23 mouse cellular contexts compared by ENCODE assay signal in genomic region chr16:93908196-93908595, GRCm38 (mm10). TPM values are rescaled to one million over a fixed set of nuclear protein-coding genes. Genes with fewer than 3 reads are reported as not detected.
DNase-seq lines count a peak whose midpoint lies in the region; ATAC-seq lines count a peak whose summit lies in the region.
"Had no signal": no experiment of that assay in that cellular context is flagged by ENCODE, and none has a peak within 500 bp of the region (broad histone marks: within the 10 kb centered on the region; RNA-seq: fewer than 3 reads in every experiment).

No protein-coding gene starts in this region.

- H3K4me3 ChIP-seq in heart, embryonic 16.5 days (ENCODE audit: low read length), result no peak overlapping the region
- H3K4me3 ChIP-seq in heart, embryonic 11.5 days (ENCODE audit: low read depth, low read length), result no peak overlapping the region
- H3K4me3 ChIP-seq: forebrain, embryonic 15.5 days; heart, embryonic 13.5 days; hindbrain, embryonic 12.5 days; limb, embryonic 10.5 days; liver, embryonic 15.5 days; midbrain, embryonic 10.5 days had no signal

- no peaks in the 10 kb centered on the region for H3K9me3 ChIP-seq in heart, embryonic 16.5 days (replicated peaks; ENCODE audit: control insufficient read depth, low read length)
- H3K9me3 ChIP-seq in heart, embryonic 11.5 days (replicated peaks; ENCODE audit: control insufficient read depth, low read length), result no peaks in the 10 kb centered on the region
- H3K9me3 ChIP-seq: forebrain, embryonic 15.5 days; G1E; heart, embryonic 13.5 days; hindbrain, embryonic 12.5 days; limb, embryonic 10.5 days; liver, embryonic 15.5 days; midbrain, embryonic 10.5 days had no signal

- 86% methylated on average over 8 of the region's 8 CpGs for WGBS in heart, embryonic 16.5 days
- 81% methylated on average over 8 of the region's 8 CpGs for WGBS in heart, embryonic 11.5 days (ENCODE audit: insufficient replicate concordance)

- no peak overlapping the region for H3K9ac ChIP-seq in heart, embryonic 16.5 days (ENCODE audit: low read length)
- no peak overlapping the region for H3K9ac ChIP-seq in heart, embryonic 11.5 days (ENCODE audit: low read depth, low read length)
- H3K9ac ChIP-seq: forebrain, embryonic 15.5 days; heart, embryonic 13.5 days; hindbrain, embryonic 12.5 days; liver, embryonic 15.5 days had no signal

- H3K27me3 ChIP-seq in heart, embryonic 16.5 days (ENCODE audit: control insufficient read depth, insufficient read depth, low read length), result no peaks in the 10 kb centered on the region
- H3K27me3 ChIP-seq in heart, embryonic 11.5 days (ENCODE audit: control insufficient read depth, insufficient read depth, low read length), result no peaks in the 10 kb centered on the region
- H3K27me3 ChIP-seq: forebrain, embryonic 15.5 days; heart, embryonic 13.5 days; hindbrain, embryonic 12.5 days; liver, embryonic 15.5 days had no signal

- ATAC-seq in heart, embryonic 16.5 days (replicated peaks; ENCODE audit: extremely low read depth, insufficient read depth, low FRiP score), result peak; percentile 46; the same call in 1 of the 2 replicates
- no peak for ATAC-seq in heart, embryonic 11.5 days (replicated peaks; ENCODE audit: insufficient number of reproducible peaks, low FRiP score, low TSS enrichment)
- ATAC-seq in megakaryocyte, adult 5-6 weeks (ENCODE audit: poor library complexity, severe bottlenecking), result no peak
- ATAC-seq: forebrain, embryonic 15.5 days; inflammation-experienced regulatory T-cells, adult 6 months had no signal

- DNase-seq in ES-CJ7 (ENCODE audit: low read depth, low spot score), result peak; percentile 66
- DNase-seq in naive thymus-derived CD4-positive, alpha-beta T cell, adult 2 months (ENCODE audit: low read depth), result peak; percentile 39
- peak; percentile 33 to 64 for DNase-seq in thymus, postnatal 36 days
- no peak for DNase-seq in right cerebral cortex, postnatal 14 days
- DNase-seq in right cerebral cortex, postnatal 10 days (ENCODE audit: low spot score in 2 of 2), result no peak
- DNase-seq: adrenal gland, postnatal 14 days; cerebellum, adult 9-10 months; gastrocnemius, postnatal 25 days; heart, adult 18-20 months; kidney, adult 2 months; liver; lung, postnatal 4 days had no signal

- no peak overlapping the region for H3K27ac ChIP-seq in heart, embryonic 16.5 days (ENCODE audit: low read length)
- no peak overlapping the region for H3K27ac ChIP-seq in heart, embryonic 11.5 days (ENCODE audit: low read depth, low read length)
- H3K27ac ChIP-seq: heart, embryonic 13.5 days; hindbrain, embryonic 12.5 days; limb, embryonic 10.5 days; liver, embryonic 15.5 days; midbrain, embryonic 10.5 days had no signal

- no peaks in the 10 kb centered on the region for H3K36me3 ChIP-seq in heart, embryonic 16.5 days (ENCODE audit: control insufficient read depth, insufficient read depth)
- H3K36me3 ChIP-seq in heart, embryonic 11.5 days (ENCODE audit: control insufficient read depth, insufficient read depth, low read length), result peaks cover 4% of the 10 kb centered on the region; the same call in 1 of the 2 replicates
- H3K36me3 ChIP-seq: forebrain, embryonic 15.5 days had no signal

- no peaks in the 10 kb centered on the region for H3K4me1 ChIP-seq in heart, embryonic 16.5 days (ENCODE audit: control insufficient read depth, insufficient read depth, low read length)
- H3K4me1 ChIP-seq in heart, embryonic 11.5 days (ENCODE audit: control insufficient read depth, insufficient read depth, low read length), result no peaks in the 10 kb centered on the region
- H3K4me1 ChIP-seq: hindbrain, embryonic 12.5 days had no signal

- no peak overlapping the region for H3K4me2 ChIP-seq in heart, embryonic 16.5 days (ENCODE audit: low read depth, low read length)
- no peak overlapping the region for H3K4me2 ChIP-seq in heart, embryonic 11.5 days
- H3K4me2 ChIP-seq: forebrain, embryonic 15.5 days; heart, embryonic 13.5 days; hindbrain, embryonic 12.5 days; liver, embryonic 15.5 days had no signal

RNA-seq across cellular contexts. Expression of gene Chaf1b, which starts 24.5 kb away (rescaled TPM):
- 36.6 and 40.8 TPM in 2 replicates for polyA plus RNA-seq in heart, embryonic 16.5 days (2015; fragmentation: Nextera tagmentation; extraction: Ambion mirVana)
- polyA plus RNA-seq in heart, embryonic 11.5 days (2014; fragmentation: Nextera tagmentation; extraction: Ambion mirVana), result 62.3 and 66.9 TPM in 2 replicates
- 19.6 and 25.9 TPM in 2 replicates for total RNA-seq in megakaryocyte, adult 5-6 weeks (2015)
- total RNA-seq in megakaryocyte, adult 5-6 weeks (2017), result 28.1 and 30.4 TPM in 2 replicates

Comparison
In these comparisons a context has a peak if more than half of its experiments do, and no peak if none do; other contexts are left out.
1. DNase-seq: peak in ES-CJ7 (single experiment), naive thymus-derived CD4-positive, alpha-beta T cell, adult 2 months (single experiment) and thymus, postnatal 36 days (2 of 2); none in right cerebral cortex, postnatal 14 days (single experiment) and right cerebral cortex, postnatal 10 days (0 of 2).